Mouse (Mus musculus) monocyte, adult 2 months (primary cell): ENCODE results near the gene Gm20388.
"Not testable (repeated sequence)": the region's sequence is repeated elsewhere in the genome, so short reads cannot be mapped to it uniquely, and the experiment has no call there.

ENCODE experiments used
- DNase-seq, 2 experiments: peaks; one replicate each; pipeline ENCODE4 v3.0.0; 2022; ENCODE audit warnings: low spot score in 2 of 2, low read depth in 1 of 2

Gene Gm20388

GRCm38 (mm10) chr8:122630696-122631095, 2720.1 kb downstream of the Gm20388 start:
- DNase-seq, result no peak

DNA sequence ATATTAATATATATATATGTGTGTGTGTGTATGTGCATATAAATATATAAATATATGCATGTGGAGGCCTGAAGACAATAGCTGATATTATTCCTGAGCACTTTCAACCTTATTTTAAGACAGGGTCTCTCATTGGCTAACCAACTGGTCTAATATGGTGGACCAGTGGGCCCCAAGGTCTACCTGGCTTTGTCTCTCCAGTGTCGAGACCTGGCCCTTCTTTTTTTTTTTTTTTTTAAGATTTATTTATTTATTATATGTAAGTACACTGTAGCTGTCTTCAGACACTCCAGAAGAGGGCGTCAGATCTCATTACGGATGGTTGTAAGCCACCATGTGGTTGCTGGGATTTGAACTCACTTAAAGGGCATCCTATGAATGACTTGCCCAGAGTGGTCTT, 2721.5 kb downstream of the Gm20388 start:
- not testable (repeated sequence) for DNase-seq

GRCm38 (mm10) chr8:122633205-122633604, 2722.6 kb downstream of the Gm20388 start:
- no peak for DNase-seq

- DNase-seq, result no peak
Observed at GRCm38 (mm10) chr8:122635878-122636802, 2725.5 kb downstream of the Gm20388 start.

DNA sequence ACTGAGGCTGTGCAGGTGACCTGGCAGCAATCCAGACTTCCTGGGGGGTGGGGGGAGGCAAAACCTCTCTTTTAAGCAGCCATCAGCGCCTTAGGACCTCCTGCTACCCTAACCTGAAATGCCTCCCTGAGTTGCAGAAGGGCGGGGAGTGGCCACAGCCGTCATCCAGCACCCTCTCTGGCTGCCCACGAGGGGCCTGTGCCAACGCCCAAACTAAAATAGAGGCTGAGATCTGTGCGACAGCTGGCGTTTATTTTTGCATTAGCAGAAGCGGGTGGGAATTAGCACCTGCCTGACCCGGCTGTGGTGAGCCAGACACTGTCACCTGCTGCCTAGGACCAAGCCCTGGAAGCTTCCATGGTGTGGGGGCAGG, 2726.1 kb downstream of the Gm20388 start:
- DNase-seq, result no peak

GRCm38 (mm10) chr8:122637230-122637629, 2726.6 kb downstream of the Gm20388 start:
- DNase-seq, result no peak

DNA sequence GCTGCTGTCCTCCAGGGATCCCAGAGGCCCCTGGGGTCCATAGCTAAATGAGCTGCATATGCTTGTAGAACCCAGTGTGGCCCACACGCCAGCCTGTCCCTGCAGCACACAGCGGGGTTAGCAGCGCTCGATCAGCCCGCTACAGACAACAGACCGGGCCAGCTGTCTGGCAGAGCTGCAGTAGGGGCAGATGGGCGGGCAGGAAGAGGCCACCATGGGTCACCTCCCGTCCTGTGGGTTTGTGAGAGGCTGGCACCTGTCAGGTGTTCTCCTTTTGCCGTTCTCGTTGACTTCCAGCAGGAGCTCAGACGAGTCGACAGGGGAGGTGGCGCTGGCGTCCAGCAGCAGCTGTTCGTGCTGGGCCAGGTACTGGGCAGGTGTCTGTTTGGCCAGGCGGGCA, 2728.0 kb downstream of the Gm20388 start:
- no peak for DNase-seq

DNA sequence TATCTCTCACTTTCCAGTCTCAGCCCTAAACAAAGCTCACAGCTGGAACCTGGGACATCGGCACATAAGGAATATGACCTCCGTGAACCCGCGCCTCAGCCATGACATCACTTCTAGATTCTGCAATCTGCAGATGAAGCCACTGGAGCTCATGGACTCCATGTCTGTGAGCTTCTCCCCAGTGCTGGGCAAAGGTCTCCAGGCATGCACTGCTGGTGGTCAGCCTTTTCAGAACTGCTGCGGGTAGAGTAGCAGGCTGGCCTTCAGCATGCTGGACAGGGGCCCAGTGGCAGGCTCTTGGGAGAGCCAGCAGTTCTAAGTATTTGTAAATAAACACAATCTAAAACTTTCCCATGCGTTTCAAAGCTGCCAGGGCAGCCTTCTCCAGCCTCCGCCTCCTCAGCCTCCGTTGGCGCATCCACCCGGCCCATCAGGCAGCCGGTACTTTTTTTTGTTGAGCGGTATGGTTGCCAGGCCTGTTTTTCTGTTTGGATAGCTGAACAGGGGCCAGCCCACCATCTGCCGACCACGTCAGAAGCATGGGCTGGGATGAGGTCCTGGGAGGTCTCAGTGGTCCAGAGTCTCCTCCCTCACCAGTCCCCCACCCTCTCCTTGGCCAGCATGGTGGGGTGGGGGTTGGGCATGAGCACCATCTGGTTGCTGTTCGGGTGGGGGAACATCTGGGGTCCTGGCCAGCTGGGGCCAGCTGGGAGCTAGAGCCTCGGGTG, 2729.0 kb downstream of the Gm20388 start:
- no peak for DNase-seq

DNA sequence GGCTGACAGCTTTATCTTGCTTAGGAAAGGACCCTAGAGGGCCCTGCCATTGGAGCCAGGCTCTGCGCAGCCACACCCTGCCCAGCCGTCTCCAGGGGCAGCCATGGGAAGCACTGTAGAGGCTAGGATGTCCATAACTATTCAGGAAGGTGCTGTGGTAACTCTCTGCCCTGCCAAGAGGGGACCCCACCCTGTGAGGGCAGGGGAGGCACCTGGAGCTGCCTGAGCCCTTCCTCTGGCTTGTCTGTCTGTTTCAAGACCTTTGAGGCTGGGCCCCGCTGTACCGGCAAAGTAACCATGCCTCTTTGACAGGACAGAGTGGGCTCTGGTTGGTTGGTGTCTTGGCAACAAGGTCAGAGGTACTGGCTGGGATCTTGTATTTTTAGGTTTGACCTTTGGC, 2730.2 kb downstream of the Gm20388 start:
- no peak for DNase-seq

DNA sequence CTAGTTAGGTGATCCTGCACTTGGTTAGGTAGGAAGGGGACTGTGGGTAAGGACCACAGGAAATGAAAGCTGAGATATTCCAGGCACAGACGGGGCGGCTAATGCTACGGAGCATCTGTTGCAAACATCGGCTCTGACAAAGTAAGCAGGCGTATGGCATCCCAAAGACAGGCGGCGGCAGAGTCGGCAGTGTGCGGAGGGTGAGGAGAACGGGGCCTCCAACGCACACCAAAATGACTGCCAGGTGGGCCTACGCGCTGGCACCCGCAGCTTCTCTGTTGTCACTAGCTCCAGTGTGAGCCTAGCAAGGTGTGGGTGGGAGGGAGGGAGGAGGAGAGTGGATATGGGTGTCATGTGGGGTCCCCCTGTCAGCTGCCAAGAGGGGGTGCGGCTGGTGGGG, 2730.8 kb downstream of the Gm20388 start:
- DNase-seq, result no peak

DNA sequence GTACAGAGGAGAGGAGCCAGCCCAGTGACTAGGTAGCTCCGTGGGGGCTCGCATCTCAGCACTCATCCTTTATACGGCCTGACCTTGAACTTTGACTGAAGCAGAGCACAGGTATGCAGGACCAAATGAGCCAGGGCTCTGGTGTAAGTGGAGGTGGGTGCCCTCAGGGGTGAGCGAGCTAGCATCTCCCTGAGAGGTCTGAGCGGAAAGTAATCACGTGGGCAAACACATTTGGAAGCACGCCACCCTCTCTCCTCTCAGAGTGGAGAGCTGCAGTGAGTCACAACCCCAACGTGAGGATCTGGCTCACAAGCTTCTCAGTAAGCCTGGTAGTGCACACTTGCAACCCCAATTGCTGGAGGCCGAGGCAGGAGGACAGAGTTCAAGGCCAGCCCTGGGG, 2731.4 kb downstream of the Gm20388 start:
- no peak for DNase-seq

DNA sequence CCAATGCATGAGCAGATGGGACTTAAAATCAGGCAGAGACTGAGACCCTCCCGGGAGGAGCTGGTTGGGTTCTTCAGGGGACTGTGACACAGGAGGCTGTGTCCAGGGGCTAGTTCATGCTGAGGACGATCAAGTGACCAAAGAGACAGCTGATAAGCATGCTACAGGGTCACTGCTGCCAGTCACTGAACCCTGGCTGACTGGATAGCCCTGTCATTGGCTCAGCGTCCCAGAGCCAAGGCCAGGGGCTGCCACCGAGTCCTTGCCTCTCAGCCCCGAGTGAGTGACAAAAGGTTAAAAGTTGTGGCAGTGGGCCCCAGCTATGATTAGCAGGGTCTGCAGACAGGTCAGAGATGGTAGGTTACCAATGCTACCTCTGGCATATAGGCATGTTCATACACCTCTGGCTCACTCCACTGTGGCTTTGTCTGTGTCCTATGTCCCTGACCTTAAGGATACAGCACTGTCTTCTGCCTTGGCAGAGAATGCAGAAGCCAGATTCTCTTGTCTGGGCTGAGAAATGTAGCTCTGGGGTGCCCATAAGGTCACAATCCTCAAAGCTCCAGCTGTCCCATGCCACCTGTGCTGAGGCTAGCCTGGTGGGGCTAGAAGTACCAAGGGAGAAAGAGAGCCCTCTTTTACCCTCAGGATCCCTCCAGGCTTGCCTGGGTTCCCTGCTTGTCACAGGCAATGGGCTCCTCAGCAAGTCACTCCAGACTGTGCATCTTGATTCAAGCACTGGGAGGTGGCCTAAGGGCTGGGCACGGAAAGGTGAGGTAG, 2733.7 kb downstream of the Gm20388 start:
- DNase-seq, result no peak

- no peak for DNase-seq
Observed at GRCm38 (mm10) chr8:122646337-122646736, 2735.7 kb downstream of the Gm20388 start.

DNA sequence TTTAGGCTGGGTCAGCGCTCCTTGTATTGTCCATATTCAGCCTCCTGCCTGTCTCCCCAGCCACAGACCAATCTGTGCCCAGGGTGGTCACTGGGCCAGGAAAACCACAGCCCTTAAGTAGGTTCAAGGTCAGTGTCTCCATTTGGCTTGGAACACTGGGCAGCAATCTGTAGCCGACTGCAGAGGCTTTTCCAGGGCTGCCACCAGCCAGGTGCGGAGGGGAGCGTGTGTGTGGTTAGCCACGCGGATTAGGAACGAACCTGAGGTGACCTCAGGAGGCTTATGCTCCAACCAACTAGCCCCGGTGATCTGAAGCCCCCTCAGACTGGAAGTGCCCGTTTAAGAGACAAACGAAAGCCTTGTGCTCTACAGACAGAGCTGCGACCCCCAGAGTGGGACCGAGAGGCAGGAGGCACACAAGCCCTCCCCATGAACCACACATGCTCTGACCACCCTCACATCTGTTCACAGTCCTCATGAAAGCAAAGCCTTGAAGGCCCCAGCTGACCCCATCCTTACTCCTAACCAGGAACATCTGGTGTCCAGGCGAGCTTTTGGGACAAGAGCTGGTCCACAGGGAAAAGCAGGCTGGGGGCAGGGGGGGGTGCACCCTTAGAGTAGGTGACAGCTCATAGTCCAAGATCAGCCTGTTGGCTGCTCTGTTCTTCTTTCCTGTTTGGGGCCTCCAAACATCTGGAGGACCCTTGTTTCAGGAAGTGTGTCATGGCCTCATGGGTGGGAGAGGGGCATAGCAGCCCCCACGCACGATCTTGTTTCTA, 2737.7 kb downstream of the Gm20388 start:
- DNase-seq, result no peak

GRCm38 (mm10) chr8:122651326-122651921, 2740.8 kb downstream of the Gm20388 start:
- no peak for DNase-seq

DNA sequence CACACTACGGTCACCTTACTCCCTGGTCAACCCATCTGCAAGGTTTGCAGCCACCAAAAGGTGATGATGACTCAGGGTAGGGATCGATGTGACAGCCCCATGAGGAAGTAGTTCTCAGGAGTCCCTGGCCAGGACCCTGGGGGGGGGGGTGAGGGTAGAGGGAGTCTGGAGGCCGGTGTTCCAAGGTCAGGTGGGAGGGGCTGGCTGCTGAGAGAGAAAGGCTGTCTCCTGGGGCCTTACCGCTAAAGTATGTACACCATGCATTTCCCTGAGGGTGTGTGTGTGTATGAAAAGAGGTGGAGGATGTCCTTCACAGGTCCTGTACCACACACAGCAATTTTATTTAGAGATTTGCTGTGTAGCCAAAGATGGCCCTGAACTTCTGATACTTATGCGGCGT, 2742.0 kb downstream of the Gm20388 start:
- no peak for DNase-seq

GRCm38 (mm10) chr8:122654768-122655167, 2744.1 kb downstream of the Gm20388 start:
- DNase-seq, result no peak

- DNase-seq, result no peak
Observed at GRCm38 (mm10) chr8:122656056-122656999, 2745.7 kb downstream of the Gm20388 start.

- no peak for DNase-seq
Observed at GRCm38 (mm10) chr8:122658149-122658806, 2747.6 kb downstream of the Gm20388 start.
